Mouse (Mus musculus): ENCODE results near the gene Cysltr2. TPM values are rescaled to one million over a fixed set of nuclear protein-coding genes. Genes with fewer than 3 reads are reported as not detected.

The Cysltr2 gene
- polyA plus RNA-seq, 1 experiment from 2014 or later: not detected

DNA sequence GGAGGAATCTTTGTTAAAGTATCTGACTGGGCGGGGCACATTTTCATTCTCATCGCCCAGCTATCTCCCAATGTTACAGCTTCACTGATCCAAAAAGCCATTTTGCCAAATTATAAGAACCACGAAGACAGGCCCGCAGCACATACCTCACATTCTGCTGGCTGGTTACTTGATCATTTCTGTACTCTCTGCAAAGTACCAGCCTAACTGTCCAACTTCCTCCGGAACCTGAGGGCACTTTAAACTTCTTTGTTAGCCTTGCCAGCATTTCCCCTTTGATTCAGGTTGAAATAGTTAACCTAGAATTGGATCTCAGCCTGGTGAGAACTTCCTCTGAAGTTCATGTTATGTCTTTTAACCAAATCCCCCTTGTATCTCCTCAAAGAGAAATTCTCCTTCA is 63.8 kb downstream of the Cysltr2 start:
- no peaks in the 10 kb centered on the region for H3K27me3 ChIP-seq
- WGBS: 92% methylated on average over 5 of the region's 5 CpGs
- no peaks in the 10 kb centered on the region for H3K4me1 ChIP-seq (replicated peaks)
- no peak for ATAC-seq (ENCODE audit: insufficient number of reproducible peaks, insufficient read depth, low FRiP score, low TSS enrichment, low read depth)
- H3K4me3 ChIP-seq (replicated peaks): no peak overlapping the region
- H3K36me3 ChIP-seq: no peaks in the 10 kb centered on the region
- no peak overlapping the region for H3K27ac ChIP-seq
- H3K9ac ChIP-seq (replicated peaks): no peak overlapping the region
- H3K9me3 ChIP-seq: no peaks in the 10 kb centered on the region
- H3K4me2 ChIP-seq: no peak overlapping the region

DNA sequence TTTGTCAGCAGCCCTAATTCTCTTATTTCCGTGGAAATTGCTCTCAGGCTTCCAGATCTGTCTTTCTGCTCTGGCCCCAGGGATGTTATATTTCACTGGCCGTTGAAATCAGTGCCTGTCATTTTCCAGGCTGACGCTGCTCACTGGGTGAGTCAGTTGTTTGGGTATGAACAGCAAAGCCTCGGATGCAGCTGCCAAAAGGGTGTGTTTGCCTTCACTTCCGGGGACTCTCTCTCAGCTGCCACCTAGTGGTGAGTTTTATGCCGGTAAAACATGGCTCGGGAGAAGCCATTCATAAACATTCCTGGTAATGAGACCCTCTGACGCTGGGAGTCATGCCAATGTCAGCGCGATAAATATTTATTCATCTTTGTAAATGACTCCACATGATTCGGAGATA is 65.5 kb downstream of the Cysltr2 start:
- Histone ChIP-seq H3K27me3 (no peaks in the 10 kb centered on the region), H3K4me2 (peak overlapping the region; percentile 35), H3K27ac (no peak overlapping the region), H3K9ac (replicated peaks) (no peak overlapping the region), H3K4me3 (replicated peaks) (no peak overlapping the region), H3K36me3 (no peaks in the 10 kb centered on the region), H3K4me1 (replicated peaks) (no peaks in the 10 kb centered on the region), H3K9me3 (no peaks in the 10 kb centered on the region)
- WGBS: 15% methylated on average over 11 of the region's 11 CpGs
- ATAC-seq (ENCODE audit: insufficient number of reproducible peaks, insufficient read depth, low FRiP score, low TSS enrichment, low read depth): no peak

DNA sequence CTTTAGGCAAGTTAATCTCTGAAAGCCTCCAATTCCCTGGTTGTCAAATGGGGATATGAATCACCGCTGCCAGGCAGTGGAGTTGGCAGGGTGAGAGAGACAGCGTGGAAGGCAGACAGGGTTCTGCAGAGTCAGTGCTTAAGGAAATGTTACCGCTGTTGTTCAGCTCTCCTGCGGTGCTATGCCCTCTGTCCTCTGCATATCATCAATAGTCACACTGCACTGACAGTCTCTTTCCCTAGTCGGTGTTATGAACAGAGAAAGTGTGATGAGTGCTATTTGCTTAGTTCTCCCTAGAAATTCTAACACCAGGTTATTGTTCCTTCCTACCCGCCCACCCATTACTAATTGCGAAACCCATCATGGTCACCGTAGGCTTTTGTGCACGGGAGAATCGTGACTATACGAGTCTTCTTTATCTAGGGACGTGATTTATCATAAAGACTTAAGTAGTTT is 65.9 kb downstream of the Cysltr2 start:
- ATAC-seq (ENCODE audit: insufficient number of reproducible peaks, insufficient read depth, low FRiP score, low TSS enrichment, low read depth): no peak
- no peak overlapping the region for H3K4me3 ChIP-seq (replicated peaks)

DNA sequence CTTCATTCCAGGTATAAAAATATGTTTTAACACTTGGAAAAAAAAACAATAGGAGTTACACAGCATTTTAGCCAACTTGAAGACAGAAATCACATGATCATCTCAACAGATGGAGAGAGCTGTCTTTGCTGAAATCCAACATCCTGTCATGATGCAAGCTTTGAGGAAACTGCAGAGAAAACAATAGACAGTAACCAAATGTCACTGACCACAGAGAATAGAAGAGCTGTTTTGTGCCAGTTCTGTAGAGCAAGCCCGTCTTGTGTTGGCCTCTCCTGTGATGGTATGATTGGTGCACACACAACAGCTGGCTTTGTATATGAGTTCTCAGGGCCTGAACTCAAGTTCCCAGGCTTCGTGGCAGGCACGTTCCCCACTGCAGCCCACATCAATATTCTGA is 68.2 kb downstream of the Cysltr2 start:
- H3K27me3 ChIP-seq: no peaks in the 10 kb centered on the region
- H3K9ac ChIP-seq (replicated peaks): no peak overlapping the region
- H3K4me2 ChIP-seq: no peak overlapping the region
- no peak overlapping the region for H3K4me3 ChIP-seq (replicated peaks)
- ATAC-seq (ENCODE audit: insufficient number of reproducible peaks, insufficient read depth, low FRiP score, low TSS enrichment, low read depth): no peak
- no peak overlapping the region for H3K27ac ChIP-seq
- 78% methylated on average over 3 of the region's 3 CpGs for WGBS
- H3K36me3 ChIP-seq: no peaks in the 10 kb centered on the region
- no peaks in the 10 kb centered on the region for H3K9me3 ChIP-seq
- no peaks in the 10 kb centered on the region for H3K4me1 ChIP-seq (replicated peaks)

More for the DNA sequence above, 65.9 kb downstream of the Cysltr2 start:
- Histone ChIP-seq H3K27me3 (no peaks in the 10 kb centered on the region), H3K4me1 (replicated peaks) (no peaks in the 10 kb centered on the region), H3K9ac (replicated peaks) (no peak overlapping the region), H3K27ac (no peak overlapping the region), H3K4me2 (peak overlapping the region; percentile 35; the same call in 1 of the 2 replicates), H3K9me3 (no peaks in the 10 kb centered on the region), H3K36me3 (no peaks in the 10 kb centered on the region)
- 69% methylated on average over 12 of the region's 12 CpGs for WGBS

DNA sequence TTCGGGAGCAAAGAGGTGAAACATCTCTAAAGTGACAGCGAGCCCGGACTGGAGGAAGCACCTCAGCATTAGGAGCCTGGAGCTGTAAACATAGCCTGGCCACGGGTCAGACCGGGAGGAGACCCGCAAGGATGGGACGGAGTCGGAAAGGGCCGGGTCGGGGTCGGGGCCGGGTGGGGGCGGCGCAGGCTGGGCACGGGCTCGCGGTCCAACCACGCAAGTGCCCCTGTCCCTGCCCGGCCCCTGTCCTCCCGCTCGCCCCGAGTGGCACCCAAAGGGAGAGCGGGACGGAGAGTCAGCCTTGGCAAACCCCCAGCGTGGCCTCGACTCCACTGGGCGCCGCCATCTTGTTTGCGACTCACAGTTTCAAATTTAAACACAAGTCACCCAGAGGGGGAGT is 68.8 kb downstream of the Cysltr2 start:
- Histone ChIP-seq H3K36me3 (no peaks in the 10 kb centered on the region), H3K27me3 (no peaks in the 10 kb centered on the region), H3K9ac (replicated peaks) (no peak overlapping the region), H3K9me3 (no peaks in the 10 kb centered on the region), H3K4me3 (replicated peaks) (no peak overlapping the region), H3K27ac (no peak overlapping the region), H3K4me1 (replicated peaks) (no peaks in the 10 kb centered on the region), H3K4me2 (no peak overlapping the region)
- ATAC-seq (ENCODE audit: insufficient number of reproducible peaks, insufficient read depth, low FRiP score, low TSS enrichment, low read depth): no peak
- WGBS: 95% methylated on average over 29 of the region's 29 CpGs

DNA sequence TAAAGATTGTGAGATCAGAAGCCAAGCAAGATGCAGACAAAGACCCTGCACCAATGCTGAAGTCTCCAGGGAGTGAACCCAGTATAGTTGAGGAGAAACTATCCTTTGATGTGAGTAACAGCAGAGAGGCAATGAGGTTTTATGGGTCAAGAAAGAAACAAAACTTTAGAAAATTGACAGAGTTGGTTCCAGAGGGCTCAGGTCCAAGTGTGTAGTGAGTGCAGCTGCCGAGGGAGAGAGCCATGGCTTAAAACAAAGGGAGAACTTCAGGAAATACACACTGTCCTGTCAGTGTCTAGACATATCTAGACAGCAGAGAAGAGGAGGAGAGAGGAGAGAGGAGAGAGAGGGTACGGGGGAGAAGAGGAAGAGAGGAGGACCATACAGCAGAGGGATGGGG is 72.8 kb downstream of the Cysltr2 start:
- H3K4me1 ChIP-seq (replicated peaks): no peaks in the 10 kb centered on the region
- H3K27me3 ChIP-seq: no peaks in the 10 kb centered on the region
- H3K4me3 ChIP-seq (replicated peaks): no peak overlapping the region
- no peaks in the 10 kb centered on the region for H3K36me3 ChIP-seq
- H3K27ac ChIP-seq: no peak overlapping the region
- WGBS: 65% methylated on average over 2 of the region's 2 CpGs
- H3K4me2 ChIP-seq: no peak overlapping the region
- no peak overlapping the region for H3K9ac ChIP-seq (replicated peaks)
- no peaks in the 10 kb centered on the region for H3K9me3 ChIP-seq
- no peak for ATAC-seq (ENCODE audit: insufficient number of reproducible peaks, insufficient read depth, low FRiP score, low TSS enrichment, low read depth)

Other genes with a start within 250 kb of the Cysltr2 start
- 172 and 185 TPM in 2 replicates for gene Rcbtb2, start 73.9 kb upstream of the Cysltr2 start, polyA plus RNA-seq (2016; fragmentation: Nextera tagmentation; extraction: Ambion mirVana)
- 18.5 and 20.4 TPM in 2 replicates for gene Lpar6, start 188.8 kb upstream of the Cysltr2 start, polyA plus RNA-seq (2016; fragmentation: Nextera tagmentation; extraction: Ambion mirVana)

Data from limb, embryonic 12.5 days (tissue).